Mouse (Mus musculus): ENCODE data around the gene Hist1h3f.
"Not testable (repeated sequence)": the region's sequence is repeated elsewhere in the genome, so short reads cannot be mapped to it uniquely, and the experiment has no call there.

DNA sequence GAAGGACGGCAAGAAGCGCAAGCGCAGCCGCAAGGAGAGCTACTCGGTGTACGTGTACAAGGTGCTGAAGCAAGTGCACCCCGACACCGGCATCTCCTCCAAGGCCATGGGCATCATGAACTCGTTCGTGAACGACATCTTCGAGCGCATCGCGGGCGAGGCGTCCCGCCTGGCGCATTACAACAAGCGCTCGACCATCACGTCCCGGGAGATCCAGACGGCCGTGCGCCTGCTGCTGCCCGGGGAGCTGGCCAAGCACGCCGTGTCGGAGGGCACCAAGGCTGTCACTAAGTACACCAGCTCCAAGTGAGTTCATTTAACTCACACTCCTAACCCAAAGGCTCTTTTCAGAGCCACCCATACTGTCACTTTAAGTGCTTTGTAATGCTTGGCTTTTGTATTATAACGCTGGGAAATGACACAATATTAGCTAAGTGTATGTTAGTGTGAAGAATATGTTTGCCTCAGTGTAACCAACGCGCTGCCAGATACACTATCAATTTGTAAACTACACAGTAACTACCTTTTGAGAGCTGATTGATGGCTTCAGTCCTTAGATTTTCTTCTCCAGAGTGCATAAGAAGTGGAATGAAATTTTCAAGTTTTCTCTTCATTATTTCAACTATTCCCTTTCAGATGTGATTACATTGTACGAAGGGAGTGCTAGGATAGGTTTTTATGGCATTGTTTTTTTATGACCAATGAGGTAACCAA, 27.8 kb downstream of the Hist1h3f start:
- not testable (repeated sequence) for TF ChIP-seq CTCF (IDR thresholded peaks at IDR 0.05)
- TF ChIP-seq EP300 (IDR thresholded peaks at IDR 0.05) = 0 out of 2 replicates have a peak, but pooled peaks have one; percentile 15

Data from lung, postnatal 0 days (tissue).